Mouse (Mus musculus) fibroblast of lung, adult 2 months (primary cell): ENCODE results near the gene Fcer1g.
"Not testable (repeated sequence)": the region's sequence is repeated elsewhere in the genome, so short reads cannot be mapped to it uniquely, and the experiment has no call there.

Experiments
- DNase-seq: peaks from one replicate; pipeline ENCODE4 v3.0.0-alpha.2; 2011; ENCODE audit warnings: low read depth

Gene Fcer1g

DNA sequence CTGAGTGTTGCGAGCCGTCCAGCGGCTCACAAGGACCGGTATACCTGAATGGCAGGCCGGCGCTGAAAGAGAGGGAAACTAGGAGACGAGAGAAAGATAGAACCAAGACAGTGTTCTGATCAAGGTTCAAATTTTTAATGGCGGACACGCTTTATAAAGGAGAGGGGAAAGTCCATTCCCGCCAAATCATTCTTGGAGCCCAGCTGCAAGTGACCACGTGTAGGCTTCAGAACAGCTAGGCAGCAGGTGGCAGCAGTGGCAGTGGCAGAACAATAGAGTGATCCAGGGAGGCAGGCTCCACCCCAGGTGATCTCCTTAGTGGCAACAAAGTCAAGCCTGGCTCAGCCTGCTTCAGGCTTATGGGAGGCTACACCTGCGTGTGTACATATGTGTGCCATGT is 7.8 kb upstream of the Fcer1g start:
- not testable (repeated sequence) for DNase-seq

DNA sequence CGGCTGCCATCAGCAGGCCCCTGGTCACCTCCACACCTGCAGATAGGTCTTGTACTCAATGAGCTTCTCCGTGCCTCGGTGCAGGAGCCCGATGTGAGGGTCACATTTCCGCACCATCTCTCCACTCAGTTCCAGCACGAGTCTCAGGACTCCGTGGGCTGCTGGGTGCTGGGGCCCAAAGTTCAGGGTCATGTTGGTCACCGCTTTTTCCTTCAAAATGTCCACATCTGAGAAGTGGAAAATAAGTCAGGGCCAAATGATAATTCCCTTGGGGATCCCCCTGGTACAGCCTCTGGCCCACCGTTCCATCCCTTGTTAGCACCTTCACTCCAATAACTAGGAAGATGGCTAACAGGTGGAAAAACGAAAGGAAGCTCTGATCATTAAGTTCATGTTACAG is 6.7 kb upstream of the Fcer1g start:
- DNase-seq: no peak

DNA sequence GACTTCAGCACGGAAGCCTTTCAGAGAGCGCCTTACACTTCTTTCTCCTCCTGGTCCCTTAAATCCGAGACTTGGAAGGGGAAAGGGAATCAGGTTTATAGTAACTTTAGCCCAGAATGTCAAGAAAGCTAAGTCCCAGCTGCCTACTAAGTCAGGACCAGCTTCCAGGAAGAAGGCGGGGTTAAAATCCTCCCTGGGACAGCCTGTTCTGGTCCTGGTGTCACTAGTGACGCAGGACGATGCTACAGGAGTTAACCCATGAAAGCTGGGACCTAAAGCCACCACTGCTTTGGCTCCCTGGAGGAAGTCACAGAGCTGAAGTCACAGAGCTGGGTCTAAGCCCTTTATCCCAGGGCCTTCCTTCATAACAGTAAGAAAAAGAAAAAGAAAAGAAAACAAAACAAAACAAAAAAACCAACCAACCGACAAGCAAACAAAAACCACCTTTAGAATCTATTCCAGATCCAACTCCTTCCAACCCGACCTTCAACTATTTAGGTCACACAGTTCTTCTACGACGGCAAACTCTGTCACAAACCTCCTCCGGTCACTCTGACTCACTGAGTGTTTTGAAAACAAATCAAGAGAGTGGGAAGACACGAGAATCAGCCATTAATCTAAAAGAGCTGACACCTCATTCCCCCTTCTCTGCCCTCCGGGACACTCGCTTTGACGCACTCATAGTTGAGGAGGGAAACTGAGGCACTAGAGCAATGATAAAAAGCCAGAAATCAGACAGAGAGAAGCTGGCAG is 6.0 kb upstream of the Fcer1g start:
- no peak for DNase-seq

DNA sequence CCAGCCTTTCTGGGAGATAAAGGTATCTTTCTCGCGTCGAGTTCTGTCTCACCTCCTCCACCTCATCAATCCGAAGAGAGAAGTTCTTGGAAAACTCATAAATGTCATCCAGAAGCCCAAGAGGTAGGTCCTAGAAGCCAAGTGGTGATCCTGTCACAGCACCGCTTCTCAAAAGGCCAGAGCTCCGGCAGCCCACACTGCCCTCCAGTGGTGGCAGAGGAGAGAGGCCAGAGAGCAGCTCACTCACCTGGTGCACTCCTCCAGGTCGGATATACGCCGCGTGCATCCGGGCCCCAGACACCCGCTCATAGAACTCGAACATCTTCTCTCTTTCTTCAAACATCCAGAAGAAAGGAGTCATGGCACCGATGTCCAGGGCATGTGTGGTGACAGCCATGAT is 4.3 kb upstream of the Fcer1g start:
- DNase-seq: no peak

DNA sequence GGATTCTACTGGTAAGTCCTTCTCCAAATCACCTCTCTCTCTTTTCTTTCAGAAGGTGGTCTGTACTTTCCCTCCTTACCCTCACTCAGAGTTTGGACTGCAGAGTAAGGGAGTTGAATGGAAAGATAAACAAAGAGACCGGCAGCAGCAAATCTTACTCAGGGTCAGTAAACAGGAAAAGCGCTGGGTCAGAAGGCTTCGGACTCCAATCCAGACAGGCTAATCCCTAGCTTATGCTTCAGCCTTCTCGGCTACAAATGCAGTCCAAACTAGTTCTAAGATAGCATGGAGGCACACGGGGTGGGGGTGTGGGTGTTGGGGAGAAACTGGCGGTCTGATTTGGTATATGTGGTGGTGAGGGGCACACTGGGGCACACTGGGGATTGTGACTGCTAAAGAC is 3.3 kb upstream of the Fcer1g start:
- DNase-seq: no peak

DNA sequence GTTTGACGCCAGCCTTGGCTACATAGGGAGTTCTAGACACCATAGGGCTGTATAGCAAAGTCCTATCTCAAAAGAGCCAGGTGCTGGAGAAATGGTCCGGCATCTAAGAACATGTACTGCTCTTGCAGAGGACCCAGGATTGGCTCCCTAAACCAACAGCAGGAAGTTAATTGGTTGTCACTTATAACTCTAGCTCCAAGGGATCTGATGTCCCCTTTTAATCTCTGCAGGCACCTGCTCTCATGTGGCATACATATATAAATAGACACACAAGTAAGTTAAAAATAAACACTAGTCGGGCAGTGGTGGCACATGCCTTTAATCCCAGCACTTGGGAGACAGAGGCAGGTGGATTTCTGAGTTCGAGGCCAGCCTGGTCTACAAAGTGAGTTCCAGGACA is 1.6 kb upstream of the Fcer1g start:
- DNase-seq: no peak

DNA sequence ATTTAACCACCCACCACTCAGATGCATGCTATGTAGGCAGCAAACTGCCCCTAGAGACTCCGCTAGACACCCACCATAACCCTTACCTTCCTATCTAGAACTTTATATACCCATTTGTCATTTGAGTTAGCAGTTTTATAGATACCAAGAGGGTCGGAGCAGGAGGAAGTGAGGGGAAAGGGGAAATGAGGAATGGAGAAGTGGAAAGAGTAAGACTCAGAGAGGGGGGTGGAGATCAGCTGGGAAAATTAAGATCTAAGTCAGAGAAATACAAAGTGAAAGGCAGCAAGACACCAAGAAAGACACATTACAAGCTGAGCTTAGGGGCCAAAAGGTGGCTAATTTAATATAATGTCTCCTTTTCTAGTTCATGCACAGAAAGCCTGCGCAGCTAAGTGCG is 373 bp upstream of the Fcer1g start:
- no peak for DNase-seq

DNA sequence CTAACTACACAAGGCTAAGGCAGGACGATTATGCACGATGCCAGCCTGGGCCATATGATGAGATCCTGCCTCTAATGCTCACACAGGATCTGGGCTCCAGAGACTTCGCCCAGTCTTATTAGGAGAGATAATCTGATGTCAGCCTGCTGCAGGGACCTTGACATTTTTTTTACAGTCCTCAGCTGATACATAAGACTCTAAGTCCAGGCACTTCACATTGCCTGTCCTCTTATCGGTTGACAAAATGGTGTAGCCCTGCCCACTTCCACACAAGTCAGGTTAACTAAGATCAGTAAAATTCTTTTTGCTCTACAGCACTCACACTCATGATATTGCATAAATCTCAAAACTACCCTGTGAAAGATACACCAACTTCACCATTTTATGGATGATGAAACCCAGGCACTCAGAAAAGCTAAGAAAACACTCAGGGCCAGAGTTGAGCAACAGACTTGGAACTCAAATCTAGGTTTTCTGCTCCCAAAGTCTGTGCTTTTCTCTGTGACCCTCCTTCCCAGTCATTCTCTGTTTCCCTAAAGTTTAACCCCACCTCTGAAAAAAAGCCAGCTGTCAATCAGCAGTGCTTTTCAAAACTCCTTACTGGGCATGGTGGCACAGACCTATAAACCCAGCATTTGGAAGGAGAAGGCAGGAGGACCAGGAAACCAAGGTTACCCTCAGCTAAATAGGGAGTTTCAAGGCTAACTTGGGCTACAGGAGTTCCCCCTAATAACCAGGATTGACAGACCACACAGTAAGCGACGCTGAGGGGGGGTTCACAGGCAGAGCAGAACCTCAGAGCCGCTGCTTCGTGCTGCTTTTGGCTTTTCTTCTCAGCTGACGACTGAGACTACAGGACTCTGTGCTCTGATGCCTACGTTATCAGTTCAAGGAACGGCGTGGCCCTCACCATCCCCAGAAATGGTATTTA is 1.1 kb downstream of the Fcer1g start:
- no peak for DNase-seq

DNA sequence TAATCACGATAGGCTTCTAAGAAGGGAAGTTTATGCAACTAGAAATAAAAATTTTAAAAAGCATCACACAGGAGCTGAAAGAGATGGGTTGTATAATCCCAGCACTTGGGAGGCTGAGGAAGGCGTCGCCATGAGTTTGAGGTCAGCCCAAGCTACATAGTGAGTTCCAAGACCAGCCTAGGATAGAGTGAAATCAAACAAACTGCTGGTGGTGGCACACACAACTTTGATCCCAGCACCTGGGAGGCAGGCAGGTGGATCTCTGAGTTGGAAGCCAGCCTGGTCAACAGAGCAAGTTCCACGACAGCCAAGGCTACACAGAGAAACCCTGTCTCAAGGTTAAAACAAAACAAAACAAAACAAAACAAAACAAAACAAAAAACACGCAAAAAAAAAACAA is 1.8 kb downstream of the Fcer1g start:
- DNase-seq: no peak

DNA sequence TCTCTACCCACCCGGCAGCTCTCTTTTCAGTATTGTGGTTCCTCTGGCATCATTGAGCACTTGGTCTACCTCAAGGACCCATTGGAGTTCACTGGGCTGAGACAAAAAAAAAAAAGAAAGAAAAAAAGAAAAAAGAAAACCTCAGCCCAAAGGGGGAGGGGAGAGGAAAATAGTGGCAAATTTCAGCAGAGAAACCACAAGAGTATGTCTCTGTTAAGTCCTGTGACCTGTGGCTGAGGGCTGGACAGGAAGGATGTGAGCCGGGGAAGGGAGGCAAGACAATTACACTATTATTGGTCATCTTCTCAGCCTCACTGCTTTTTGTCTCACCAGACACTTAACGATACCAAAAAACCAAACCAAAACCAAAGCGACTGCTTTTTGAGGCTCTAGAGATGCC is 2.3 kb downstream of the Fcer1g start:
- no peak for DNase-seq

DNA sequence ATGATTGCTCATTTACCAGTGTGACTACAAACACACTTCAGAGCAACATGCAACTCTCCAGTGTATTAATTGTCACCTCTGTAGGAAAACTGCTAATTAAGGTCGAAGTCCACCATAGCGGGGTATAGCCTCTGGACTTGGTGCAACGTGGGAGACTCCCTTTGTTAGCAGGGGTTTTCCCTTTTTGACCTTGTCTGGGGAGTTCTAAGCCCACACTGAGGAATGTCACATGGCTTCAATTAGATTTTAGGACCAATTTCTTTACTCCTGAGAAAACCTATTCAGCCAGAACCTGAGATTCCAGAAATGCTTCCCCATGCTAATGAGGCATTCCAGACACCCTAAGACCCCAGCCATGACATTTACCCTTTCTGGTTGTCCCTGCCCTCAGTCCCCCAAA is 4.0 kb downstream of the Fcer1g start:
- no peak for DNase-seq

DNA sequence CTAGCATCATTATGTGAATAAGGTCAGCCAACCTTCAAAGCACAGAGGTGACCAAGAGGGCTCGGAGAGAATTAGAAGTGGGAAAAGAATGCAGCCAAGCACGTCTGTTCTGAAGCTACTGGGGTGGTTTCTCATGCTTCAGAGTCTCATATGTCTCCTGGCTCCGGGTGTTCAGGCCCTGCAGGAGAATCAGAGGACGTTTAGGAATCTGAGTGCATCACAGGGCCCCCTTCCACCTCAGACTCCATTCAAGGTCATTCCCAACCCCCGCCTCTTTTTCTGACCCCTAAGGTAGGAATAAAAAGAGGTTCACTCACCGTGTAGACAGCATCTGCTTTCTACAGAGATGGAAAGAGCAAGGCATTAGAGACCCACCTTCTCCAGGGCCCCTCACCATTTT is 4.4 kb downstream of the Fcer1g start:
- no peak for DNase-seq

DNA sequence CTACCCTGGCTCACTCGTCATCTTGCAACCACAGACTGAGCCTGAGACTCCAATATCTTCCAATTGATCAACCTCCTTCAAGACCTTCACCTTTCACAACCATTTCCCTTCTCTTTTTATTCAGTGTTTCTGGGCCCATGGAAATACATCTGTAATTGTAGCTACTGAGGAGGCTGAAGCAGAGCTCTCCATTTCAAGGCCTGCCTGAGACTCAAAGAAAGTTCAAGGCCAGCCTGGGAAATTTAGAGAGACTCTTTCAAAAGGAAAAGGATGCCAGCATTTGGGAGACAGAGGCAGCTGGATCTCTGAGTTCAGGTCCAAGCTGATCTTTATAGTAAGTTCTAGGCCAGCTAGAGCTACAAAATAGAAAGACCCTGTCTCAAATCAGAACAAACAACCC is 6.3 kb downstream of the Fcer1g start:
- DNase-seq: no peak

DNA sequence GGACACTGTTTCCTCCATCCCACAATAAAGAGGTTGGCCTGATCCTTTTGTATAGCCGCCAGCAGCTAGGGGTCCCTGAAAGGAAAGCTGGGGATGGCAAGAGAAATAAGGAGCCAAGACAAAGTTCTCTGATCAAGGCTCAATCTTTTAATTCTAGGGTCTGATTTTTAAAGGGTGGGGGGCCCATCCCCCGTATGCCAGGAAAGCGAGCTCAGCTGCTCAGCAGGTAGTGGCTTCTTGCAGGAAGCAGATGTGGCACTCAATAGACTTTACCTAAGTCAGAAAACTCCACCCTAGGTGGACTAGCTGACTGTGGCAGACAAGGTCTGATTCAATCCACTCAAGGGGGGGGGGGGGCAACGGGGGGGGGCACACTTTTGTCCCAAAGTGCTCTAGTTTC is 7.4 kb downstream of the Fcer1g start:
- no peak for DNase-seq

DNA sequence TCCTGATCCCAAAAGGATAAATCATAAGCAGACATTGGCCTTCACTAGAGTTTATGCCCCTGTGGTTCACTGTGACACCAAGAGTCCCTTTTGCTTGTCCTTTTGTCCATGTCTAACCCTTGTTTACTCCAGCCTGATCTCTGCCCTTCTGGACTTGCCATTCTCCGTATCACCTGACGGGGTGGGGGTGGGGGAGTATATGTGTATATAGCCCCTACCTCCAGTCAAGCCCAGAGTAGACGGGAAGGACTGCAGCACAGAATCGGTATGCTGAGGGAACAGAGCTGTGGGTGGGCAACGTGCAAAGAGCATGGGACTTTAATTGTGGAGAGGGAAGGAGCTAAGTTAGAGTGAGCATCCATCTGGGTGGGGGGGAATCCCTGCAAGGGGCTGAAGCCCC is 9.3 kb downstream of the Fcer1g start, which contains the start of gene Apoa2:
Gene Apoa2, plus strand, starts transcription at position 198 of the 400 bp plus-strand sequence.
- DNase-seq: no peak

DNA sequence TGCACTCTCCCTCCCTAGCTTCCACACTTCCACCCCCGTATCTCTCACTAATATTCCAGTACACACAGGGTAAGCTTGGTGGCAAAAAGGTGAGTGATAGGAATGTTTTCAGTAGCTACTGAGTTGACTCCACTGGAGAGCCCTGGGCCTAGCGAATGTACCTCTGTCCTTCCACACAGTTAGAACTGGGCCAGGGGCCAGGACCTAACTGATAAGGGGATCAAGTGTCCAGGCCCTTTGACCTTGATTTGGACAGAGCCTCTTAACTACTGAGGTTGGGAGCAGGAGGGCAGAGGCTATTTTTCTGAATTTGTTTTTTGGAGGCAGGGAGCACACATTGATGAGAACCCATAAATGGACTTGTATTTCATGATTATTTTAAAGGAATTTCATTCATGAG is 10.4 kb downstream of the Fcer1g start:
- DNase-seq: no peak

DNA sequence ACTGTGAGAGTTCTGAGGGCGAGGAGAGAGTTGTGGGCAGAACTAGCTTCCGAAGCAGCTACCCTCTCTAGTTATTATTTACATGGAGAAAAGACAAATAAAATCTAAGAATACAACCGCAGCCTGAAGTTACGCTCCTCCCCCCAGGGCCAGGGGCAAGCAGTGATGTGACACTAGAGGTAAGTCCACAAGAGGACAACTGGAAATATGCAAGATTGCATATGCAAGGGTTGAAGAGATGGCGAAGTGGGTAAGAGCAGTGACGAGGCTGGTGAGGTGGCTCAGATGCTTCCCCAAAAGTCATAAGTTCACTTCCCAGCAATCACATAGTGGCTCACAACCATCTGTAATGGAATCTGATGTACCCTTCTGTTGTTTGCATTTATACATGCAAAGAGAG is 11.0 kb downstream of the Fcer1g start:
- no peak for DNase-seq

DNA sequence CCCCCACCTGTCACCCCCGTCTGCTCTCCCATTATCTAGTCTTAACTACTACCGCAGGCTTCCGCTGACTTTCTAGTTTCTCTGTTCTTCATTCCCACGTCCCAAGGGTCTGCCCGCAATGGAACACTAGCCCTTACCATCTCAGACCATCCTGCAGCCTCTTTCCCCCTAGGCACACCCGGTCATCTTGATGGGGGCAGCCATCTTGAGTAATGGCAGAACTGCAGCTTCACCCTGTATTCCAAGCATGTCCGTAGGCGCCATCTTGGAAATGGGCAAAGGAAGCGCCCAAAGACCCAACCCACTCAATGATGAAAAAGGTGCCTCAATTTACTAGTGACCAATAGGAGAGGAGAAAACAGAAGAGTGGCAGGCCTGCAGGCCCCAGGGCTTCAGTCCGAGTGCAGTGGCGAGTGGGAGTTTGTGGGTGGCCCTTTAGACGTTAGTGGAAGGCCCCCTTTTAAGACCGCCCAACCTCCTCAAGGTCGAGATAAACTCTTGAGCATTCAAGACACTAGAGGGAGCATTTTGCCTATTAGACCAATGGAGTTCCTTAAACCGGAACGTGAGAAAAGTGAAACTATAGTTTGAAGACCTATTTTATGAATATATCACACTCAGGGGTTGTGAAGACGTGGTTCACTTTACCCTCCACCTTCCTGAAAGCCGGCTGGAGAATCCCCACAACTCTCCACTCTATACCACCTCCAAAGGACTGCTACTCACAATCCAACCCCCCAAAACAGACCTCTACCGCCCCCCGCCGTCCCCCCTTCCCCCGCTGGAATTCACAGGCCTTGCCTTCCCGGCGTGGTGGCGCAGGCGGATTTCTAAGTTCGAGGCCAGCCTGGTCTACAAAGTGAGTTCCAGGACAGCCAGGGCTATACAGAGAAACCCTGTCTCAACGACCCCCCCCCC is 11.7 kb downstream of the Fcer1g start, which contains the start of gene Tomm40l:
Gene Tomm40l, minus strand, starts transcription at position 277 of the 918 bp plus-strand sequence.
- DNase-seq: peak; percentile 100

DNA sequence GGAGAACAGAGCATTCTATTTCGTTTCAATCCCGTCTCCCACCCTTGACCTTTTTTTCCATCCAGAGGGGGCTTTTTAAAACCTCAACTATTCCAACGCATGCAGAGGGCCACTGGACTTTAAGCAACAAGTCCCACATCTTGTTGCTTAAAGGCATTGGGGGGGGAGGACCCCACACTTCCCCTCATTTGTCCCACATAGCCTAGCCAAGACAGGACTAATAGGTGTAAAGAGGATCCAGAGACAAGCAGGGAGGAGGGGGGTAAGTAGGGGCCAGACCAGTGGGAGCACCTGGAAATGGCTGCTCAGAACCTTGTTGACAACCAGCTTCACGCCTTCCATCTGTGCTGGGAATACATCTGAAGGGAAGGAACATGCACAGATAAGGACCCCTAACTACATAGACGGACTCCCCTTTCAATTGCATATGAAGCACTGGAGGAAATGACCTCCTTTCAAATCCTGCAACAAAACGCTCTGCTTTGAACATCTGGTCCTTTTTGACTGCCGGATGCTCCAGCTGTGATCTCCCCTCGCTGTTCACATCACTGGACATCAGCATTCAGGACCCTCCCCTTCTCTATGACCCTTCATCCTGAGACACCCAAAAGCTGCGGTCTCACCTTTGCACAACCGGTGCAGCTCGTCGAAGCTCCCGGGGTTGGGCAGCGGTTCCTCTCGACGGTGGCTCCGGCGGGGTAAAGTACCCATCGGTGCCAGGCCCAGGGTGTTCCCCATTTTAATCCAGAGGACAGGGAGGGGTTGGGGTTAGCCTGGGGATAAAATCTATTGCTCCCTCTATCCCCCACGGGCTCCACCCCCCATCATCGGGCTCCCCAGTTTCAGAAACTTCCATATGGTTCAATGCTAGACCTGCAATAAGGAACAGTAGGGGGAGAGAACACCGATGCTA is 12.6 kb downstream of the Fcer1g start:
- DNase-seq: no peak

DNA sequence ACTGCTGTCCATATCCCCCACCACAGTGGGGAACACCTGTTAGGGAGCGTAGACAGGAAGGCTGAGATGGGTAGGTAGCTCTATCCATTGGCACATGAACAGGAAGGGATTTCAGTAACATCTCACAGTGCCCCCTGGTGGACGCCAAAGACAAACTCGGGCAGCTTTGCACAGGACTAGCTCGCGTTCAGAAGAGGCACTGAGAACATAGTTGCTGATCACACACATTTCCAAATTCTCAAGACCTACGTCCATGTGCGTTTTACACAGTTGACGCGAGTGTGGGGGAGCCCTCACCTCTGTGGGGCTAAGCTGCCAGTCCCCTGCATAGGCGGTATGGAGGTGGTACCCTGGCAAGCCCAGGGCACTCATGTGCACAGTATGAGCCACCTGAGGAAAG is 13.3 kb downstream of the Fcer1g start:
- DNase-seq: peak; percentile 31
